Mouse (Mus musculus): ENCODE results near the gene Lrrc43. TPM values are rescaled to one million over a fixed set of nuclear protein-coding genes. Genes with fewer than 3 reads are reported as not detected.

The Lrrc43 gene
- total RNA-seq (2023) = 0.18 TPM in 1 of 2 replicates, not detected in the other

DNA sequence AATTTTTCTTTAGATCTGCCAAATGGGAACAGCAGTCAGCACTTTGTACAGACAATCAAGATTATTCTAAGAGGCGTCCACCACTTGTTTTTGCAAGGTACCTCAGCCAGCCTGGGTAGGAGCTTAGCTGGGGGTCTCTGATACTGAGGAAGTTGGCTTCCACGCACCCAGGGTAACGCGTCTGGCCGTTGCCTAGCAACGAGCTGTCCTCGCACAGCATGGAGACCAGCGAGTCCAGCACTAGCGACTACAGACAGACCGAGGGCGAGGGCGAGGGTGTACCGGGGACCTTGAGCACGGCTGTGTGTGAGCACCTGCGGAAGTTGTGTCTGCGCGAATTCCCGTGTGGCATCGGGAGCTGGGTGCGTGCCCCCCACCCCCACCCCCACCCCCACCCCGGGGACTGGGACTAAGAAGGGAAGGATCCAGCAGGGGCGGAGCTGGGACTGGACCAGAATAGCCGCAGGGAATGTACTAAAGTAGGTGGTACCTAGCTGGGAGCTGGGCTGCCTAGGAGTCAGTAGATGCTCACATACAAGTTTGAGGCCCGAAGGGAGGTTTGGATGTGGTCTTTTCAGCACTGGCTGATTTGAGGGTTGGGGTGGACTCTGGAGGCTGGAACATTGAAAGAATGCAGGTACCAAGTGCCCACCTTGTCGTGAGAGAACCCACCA is at the start of gene Lrrc43, which contains the start of gene Il31:
Lrrc43 (plus strand) TSS at position 194 of the 674 bp plus-strand sequence.
Il31 (minus strand) TSS at position 378 of the 674 bp plus-strand sequence.

GRCm38 (mm10) chr5:123510160-123510559 is 21.1 kb downstream of the Lrrc43 start, which contains the start of gene B3gnt4:
B3gnt4 (plus strand) TSS chr5:123510460.

DNA sequence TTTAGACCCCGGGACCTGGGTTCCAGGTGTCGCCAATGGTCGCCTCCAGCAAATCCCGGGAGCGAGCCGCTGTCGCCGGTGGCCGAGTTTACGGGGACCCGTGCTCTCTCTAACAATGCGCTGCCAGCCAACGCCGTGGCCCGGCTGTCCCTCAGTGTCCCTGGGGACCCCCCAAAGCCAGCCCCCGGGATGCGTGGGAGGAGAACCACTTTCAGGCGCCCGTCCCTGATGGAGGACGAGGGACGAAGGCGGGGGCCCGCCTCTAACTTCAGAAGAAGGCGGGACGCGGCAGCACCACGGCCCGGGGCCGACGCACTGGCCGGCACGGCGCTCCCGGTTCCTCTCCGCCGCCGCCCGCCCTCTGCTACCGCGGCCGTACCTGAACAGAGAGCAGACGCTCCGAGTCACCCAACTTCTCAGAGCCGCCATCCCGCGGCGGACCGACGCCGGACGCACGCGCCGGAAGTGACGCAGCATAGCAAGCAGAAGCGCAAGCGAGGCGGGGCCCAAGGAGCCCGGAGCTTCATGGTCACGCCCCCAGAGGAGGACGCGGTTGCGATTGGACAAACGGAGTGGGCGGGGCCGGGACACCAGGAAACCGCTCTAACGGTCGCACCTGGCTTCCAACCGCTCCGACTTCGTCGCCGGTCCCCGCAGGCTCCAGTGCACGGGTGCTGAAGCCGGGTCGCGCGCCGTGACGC is 34.7 kb downstream of the Lrrc43 start, which contains the start of gene Diablo:
Diablo (minus strand) TSS at position 485 of the 701 bp plus-strand sequence.

GRCm38 (mm10) chr5:123525281-123525680 is 36.2 kb downstream of the Lrrc43 start, which contains the start of gene Gm49027:
Gm49027 (minus strand) TSS chr5:123525488.

Other genes with a start within 250 kb of the Lrrc43 start
- gene Wdr66, start 237.2 kb upstream of the Lrrc43 start, total RNA-seq (2023) = 0.20 and 0.22 TPM in 2 replicates
- gene Bcl7a, start 145.5 kb upstream of the Lrrc43 start, total RNA-seq (2023) = 3.8 and 6.1 TPM in 2 replicates
- gene Mlxip, start 94.5 kb upstream of the Lrrc43 start, total RNA-seq (2023) = 40.6 and 61.0 TPM in 2 replicates
- gene Il31, start 184 bp downstream of the Lrrc43 start, total RNA-seq (2023) = not detected in 2 replicates
- gene B3gnt4, start 21.2 kb downstream of the Lrrc43 start, total RNA-seq (2023) = not detected in 2 replicates
- 39.7 and 47.5 TPM in 2 replicates for gene Diablo, start 34.9 kb downstream of the Lrrc43 start, total RNA-seq (2023)
- gene Gm49027, start 36.2 kb downstream of the Lrrc43 start, total RNA-seq (2023) = 2.2 and 6.1 TPM in 2 replicates
- 38.0 and 56.0 TPM in 2 replicates for gene Vps33a, start 83.7 kb downstream of the Lrrc43 start, total RNA-seq (2023)
- 92.6 and 115 TPM in 2 replicates for gene Clip1, start 195.3 kb downstream of the Lrrc43 start, total RNA-seq (2023)
- 111 and 157 TPM in 2 replicates for gene Zcchc8, start 231.8 kb downstream of the Lrrc43 start, total RNA-seq (2023)

Data from neutrophil, adult 65 days (primary cell).